Mouse (Mus musculus) stomach, postnatal 0 days (tissue): Measurements from ENCODE around the gene Gm27029. TPM values are rescaled to one million over a fixed set of nuclear protein-coding genes. Genes with fewer than 3 reads are reported as not detected.
A peak's percentile ranks its signal among the peaks of the same experiment; 100 is the strongest.
"Not testable (repeated sequence)": the region's sequence is repeated elsewhere in the genome, so short reads cannot be mapped to it uniquely, and the experiment has no call there.

Experiments
- ATAC-seq: fragments of 200-750 bp; cut with Nextera tagmentation; 2 replicates; pipeline ENCODE4 v1.8.0; 2017; ENCODE audit not compliant: low FRiP score, low TSS enrichment
- DNase-seq: peaks from one replicate; pipeline ENCODE4 v3.0.0-alpha.2; 2016; ENCODE audit warnings: low spot score
- H3K27ac ChIP-seq: fragments of 300-500 bp; sonication (generic); replicated peaks from 2 replicates; pipeline ENCODE4 v1.5.1; 2014; ENCODE audit warnings: mild to moderate bottlenecking, control low read depth
- H3K27me3 ChIP-seq: fragments of 300-500 bp; sonication (generic); 2 replicates; pipeline ENCODE4 v1.6.1; 2014; ENCODE audit warnings: low read length; ENCODE audit not compliant: control insufficient read depth, insufficient read depth
- H3K36me3 ChIP-seq: fragments of 300-500 bp; sonication (generic); 2 replicates; pipeline ENCODE4 v1.6.1; 2014; ENCODE audit warnings: low read length, mixed read lengths; ENCODE audit not compliant: control insufficient read depth, insufficient read depth
- H3K4me1 ChIP-seq: fragments of 300-500 bp; sonication (generic); replicated peaks from 2 replicates; pipeline ENCODE4 v1.6.1; 2014; ENCODE audit warnings: antibody characterized with exemption; ENCODE audit not compliant: control insufficient read depth, insufficient read depth
- H3K4me2 ChIP-seq: fragments of 300-500 bp; sonication (generic); replicated peaks from 2 replicates; pipeline ENCODE4 v1.6.1; 2014; ENCODE audit warnings: low read depth, mild to moderate bottlenecking, control low read depth, moderate library complexity
- H3K4me3 ChIP-seq: fragments of 300-500 bp; sonication (generic); 2 replicates; pipeline ENCODE4 v1.5.1; 2014; ENCODE audit warnings: low read depth, low read length, control low read depth
- H3K9ac ChIP-seq: fragments of 300-500 bp; sonication (generic); 2 replicates; pipeline ENCODE4 v1.6.1; 2014; ENCODE audit warnings: mild to moderate bottlenecking, low read length, control low read depth, mixed read lengths
- H3K9me3 ChIP-seq: fragments of 300-500 bp; sonication (generic); 2 replicates; pipeline ENCODE4 v1.6.1; 2016; ENCODE audit warnings: low read length; ENCODE audit not compliant: control insufficient read depth
- CTCF ChIP-seq: IDR thresholded peaks from 2 replicates; pipeline ENCODE4 v1.5.1; 2016; ENCODE audit warnings: antibody characterized with exemption, low read depth, mild to moderate bottlenecking, moderate library complexity
- EP300 ChIP-seq: optimal IDR thresholded peaks from 2 replicates; pipeline ENCODE3; 2016; ENCODE audit warnings: antibody characterized with exemption
- WGBS: fragments of 180-500 bp; shearing (Covaris S2); extraction: QIAGEN DNeasy Blood & Tissue Kit; methylation state at CpG from one replicate; pipeline ENCODE4 v1.1.7; 2014; 5-methylcytosine and 5-hydroxymethylcytosine counted together
- polyA plus RNA-seq: library from polyadenylated mRNA; unstranded; fragments of >200 nt; fragmentation: Nextera tagmentation; extraction: Ambion mirVana; gene quantifications from 2 replicates; pipeline ENCODE4 v1.2.1, GENCODE M21; 2015

Gene Gm27029
- polyA plus RNA-seq, 1 experiment from 2014 or later = 3.1 TPM

DNA sequence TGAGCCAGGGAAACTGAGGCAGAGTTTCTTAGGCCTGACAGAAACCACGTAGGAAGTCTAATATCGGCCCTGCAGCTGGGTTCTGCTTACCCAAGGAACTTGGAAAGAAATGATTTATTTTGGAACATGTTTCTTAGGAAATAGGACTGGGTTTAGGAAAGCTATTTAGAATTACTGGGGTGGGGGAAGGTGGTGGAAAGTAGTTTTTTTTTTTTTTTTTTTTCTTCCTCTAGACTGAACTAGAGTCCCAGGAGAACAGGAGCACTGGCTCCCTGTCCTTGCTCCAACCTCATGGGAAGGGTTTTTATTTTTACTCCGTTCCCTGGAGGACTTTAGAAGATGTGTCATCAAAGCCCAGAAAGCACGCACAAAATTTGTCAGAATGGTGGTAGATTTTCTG is 44.6 kb upstream of the Gm27029 start:
- H3K4me3 ChIP-seq = no peak overlapping the region
- ATAC-seq = no peak
- peaks cover 4% of the 10 kb centered on the region for H3K4me1 ChIP-seq
- DNase-seq = no peak
- no peaks in the 10 kb centered on the region for H3K36me3 ChIP-seq
- H3K9ac ChIP-seq = no peak overlapping the region
- 57% methylated on average over 4 of the region's 4 CpGs for WGBS
- no peaks in the 10 kb centered on the region for H3K9me3 ChIP-seq
- no peaks in the 10 kb centered on the region for H3K27me3 ChIP-seq
- TF ChIP-seq EP300 = no peak
- no peak for TF ChIP-seq CTCF
- H3K27ac ChIP-seq = no peak overlapping the region
- peak overlapping the region; percentile 95 for H3K4me2 ChIP-seq

GRCm38 (mm10) chr11:101468731-101469130 is 44.1 kb upstream of the Gm27029 start:
- peaks cover 8% of the 10 kb centered on the region for H3K4me1 ChIP-seq
- H3K27me3 ChIP-seq = no peaks in the 10 kb centered on the region
- WGBS = 13% methylated on average over 13 of the region's 13 CpGs
- H3K4me2 ChIP-seq = peak overlapping the region; percentile 95
- H3K9ac ChIP-seq = peak overlapping the region; percentile 64
- H3K36me3 ChIP-seq = no peaks in the 10 kb centered on the region
- no peak overlapping the region; the same call in 1 of the 2 replicates for H3K27ac ChIP-seq
- TF ChIP-seq CTCF = no peak
- no peak for TF ChIP-seq EP300
- DNase-seq (no peak), ATAC-seq (no peak)
- H3K4me3 ChIP-seq = peak overlapping the region; percentile 75
- H3K9me3 ChIP-seq = no peaks in the 10 kb centered on the region

DNA sequence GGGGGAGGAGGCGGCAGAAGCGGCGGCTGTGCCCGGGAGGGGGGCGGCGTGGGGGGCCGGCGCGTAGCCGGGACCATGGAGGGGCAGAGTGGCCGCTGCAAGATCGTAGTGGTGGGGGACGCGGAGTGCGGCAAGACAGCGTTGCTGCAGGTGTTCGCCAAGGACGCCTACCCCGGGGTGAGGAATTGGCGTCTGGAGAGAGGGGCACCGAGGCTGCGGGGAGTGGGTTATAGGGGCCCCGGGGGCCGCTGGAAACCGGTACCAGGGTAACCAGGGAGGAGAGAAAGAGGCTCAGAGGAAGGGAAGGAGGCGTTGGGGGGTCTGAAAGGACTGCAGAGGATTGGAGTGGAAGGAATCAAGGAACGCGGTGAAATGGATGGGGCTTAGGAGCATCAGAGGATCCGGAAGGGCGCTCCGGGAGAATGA is 43.7 kb upstream of the Gm27029 start:
- under 1% methylated on average over 25 of the region's 31 CpGs for WGBS
- no peaks in the 10 kb centered on the region for H3K9me3 ChIP-seq
- peak overlapping the region; percentile 64 for H3K9ac ChIP-seq
- H3K4me2 ChIP-seq = peak overlapping the region; percentile 95
- H3K27me3 ChIP-seq = no peaks in the 10 kb centered on the region
- TF ChIP-seq CTCF (no peak), EP300 (no peak)
- H3K4me1 ChIP-seq = peaks cover 8% of the 10 kb centered on the region
- no peak for DNase-seq
- H3K36me3 ChIP-seq = no peaks in the 10 kb centered on the region
- ATAC-seq = no peak
- peak overlapping the region; percentile 75 for H3K4me3 ChIP-seq
- peak overlapping the region; percentile 45; the same call in 1 of the 2 replicates for H3K27ac ChIP-seq

GRCm38 (mm10) chr11:101467477-101468262 is 43.1 kb upstream of the Gm27029 start:
- DNase-seq = peak; percentile 80
- Histone ChIP-seq H3K27me3 (no peaks in the 10 kb centered on the region), H3K36me3 (no peaks in the 10 kb centered on the region), H3K4me2 (peak overlapping the region; percentile 95), H3K4me3 (peak overlapping the region; percentile 75), H3K9me3 (no peaks in the 10 kb centered on the region), H3K9ac (peak overlapping the region; percentile 64), H3K27ac (peak overlapping the region; percentile 45; the same call in 1 of the 2 replicates), H3K4me1 (peaks cover 9% of the 10 kb centered on the region)
- WGBS = under 1% methylated on average over 51 of the region's 54 CpGs
- peak; percentile 55 for ATAC-seq
- TF ChIP-seq CTCF (peak; percentile 81), EP300 (no peak)

DNA sequence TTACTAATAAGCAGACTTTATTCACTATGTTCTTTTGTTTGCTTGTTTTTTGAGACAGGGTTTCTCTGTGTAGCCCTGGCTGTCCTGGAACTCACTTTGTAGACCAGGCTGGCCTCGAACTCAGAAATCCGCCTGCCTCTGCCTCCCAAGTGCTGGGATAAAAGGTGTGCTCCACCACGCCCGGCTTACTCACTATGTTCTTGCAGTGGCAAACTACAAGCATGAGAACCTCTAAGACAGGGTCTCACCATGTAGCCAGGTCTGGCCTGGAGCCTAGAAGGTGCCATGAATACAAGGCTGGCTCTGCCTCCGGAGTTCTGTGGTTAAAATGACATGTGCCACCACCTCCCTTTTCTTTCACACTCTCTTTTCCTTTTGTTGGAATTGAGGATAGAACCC is 42.0 kb upstream of the Gm27029 start:
- not testable (repeated sequence) for H3K27ac ChIP-seq, H3K36me3 ChIP-seq, ATAC-seq, H3K9ac ChIP-seq, H3K27me3 ChIP-seq, H3K9me3 ChIP-seq, DNase-seq
- WGBS = 47% methylated on average over 5 of the region's 5 CpGs
- Histone ChIP-seq H3K4me1 (peaks cover 12% of the 10 kb centered on the region), H3K4me2 (peak overlapping the region; percentile 90), H3K4me3 (peak overlapping the region; percentile 80)

DNA sequence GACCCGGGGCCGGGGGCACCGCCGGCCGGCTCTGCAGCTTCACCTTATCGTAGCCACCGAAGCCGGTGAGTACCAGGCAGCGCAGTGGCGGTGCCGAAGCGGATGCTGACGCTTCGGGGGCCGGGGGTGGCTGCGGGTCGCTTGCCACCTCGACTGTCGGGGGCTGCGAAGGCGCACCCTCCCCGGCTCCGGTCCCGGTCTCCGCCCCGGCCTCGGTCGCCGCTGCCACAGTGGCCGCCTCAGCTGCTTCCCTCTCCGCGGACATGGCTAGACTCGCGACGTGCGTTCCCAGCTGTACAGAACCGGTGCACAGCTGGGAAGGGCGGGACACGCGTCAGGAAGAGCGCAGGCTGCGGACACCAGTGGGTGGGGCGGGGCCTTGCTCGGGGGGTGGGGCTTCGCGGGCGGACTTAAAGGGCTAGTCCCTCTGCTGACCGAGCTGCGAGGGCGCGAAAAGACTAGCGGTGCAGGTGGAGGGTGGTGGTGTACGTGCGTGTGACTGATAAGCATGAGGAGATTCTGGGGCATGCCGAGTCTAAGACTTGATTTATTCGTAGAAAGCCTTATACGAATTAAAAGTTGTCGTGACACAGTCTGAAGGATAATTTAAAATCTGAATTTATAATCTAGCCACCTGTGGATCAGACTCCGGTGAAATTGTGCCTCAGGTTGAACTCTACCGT is 41.4 kb upstream of the Gm27029 start, which contains the start of gene Vat1:
Gene Vat1 (minus strand): TSS at position 362 of the 683 bp plus-strand sequence.
- Histone ChIP-seq H3K4me3 (peak within 1 kb of the TSS; percentile 80), H3K36me3 (peaks cover 6% of the 10 kb centered on the region; the same call in 1 of the 2 replicates), H3K4me1 (peaks cover 12% of the 10 kb centered on the region), H3K27me3 (no peaks in the 10 kb centered on the region), H3K27ac (peak within 1 kb of the TSS; percentile 94), H3K4me2 (peak within 1 kb of the TSS; percentile 90), H3K9ac (peak within 1 kb of the TSS; percentile 77), H3K9me3 (no peaks in the 10 kb centered on the region)
- ATAC-seq (peak; percentile 67), DNase-seq (peak; percentile 90)
- TF ChIP-seq CTCF (no peak; the same call in 1 of the 2 replicates), EP300 (no peak)
- WGBS = 1% methylated on average over 58 of the region's 60 CpGs
